Comparison of ENCODE assay signal across 28 mouse cellular contexts in the genomic region with DNA sequence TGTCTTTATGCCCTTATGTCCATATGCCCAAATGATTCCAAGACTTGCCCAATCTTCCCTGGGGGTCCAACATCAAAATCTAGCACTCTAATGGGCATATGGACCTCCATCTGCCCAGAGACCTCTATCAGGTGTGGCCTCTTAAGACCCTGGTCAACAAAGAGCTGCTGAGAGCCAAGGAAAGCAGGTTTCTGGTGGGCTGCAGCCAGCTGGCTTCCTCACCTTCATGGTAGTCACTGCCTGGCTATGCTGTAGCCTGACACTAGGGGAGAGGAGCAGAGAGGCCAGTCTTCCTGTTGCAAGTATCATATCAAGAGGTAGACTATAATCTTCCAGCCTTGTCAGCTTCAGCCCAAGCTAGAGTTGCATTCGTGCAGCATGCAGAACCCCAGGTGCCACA.
"Had no signal": no experiment of that assay in that cellular context is flagged by ENCODE, and none has a peak within 500 bp of the region (broad histone marks: within the 10 kb centered on the region; RNA-seq: fewer than 3 reads in every experiment).

No protein-coding gene starts in this region.

- DNase-seq: left cerebral cortex, postnatal 4 days; liver; liver, embryonic 13.5 days; liver, postnatal 0 days; lung, adult 18-20 months; lung, adult 2 months; lung, embryonic 14.5 days; lung, postnatal 10 days; lung, postnatal 14 days; lung, postnatal 36 days; lung, postnatal 4 days; midbrain, embryonic 14.5 days had no signal

- H3K4me3 ChIP-seq: limb, embryonic 10.5 days; limb, embryonic 12.5 days; limb, embryonic 13.5 days; limb, embryonic 15.5 days; liver, embryonic 12.5 days; liver, embryonic 13.5 days; liver, embryonic 15.5 days; lung, embryonic 15.5 days; megakaryocyte, embryonic 14.5 days; midbrain, embryonic 10.5 days; midbrain, embryonic 12.5 days; midbrain, embryonic 13.5 days; midbrain, embryonic 15.5 days; myocyte; neural tube, embryonic 12.5 days had no signal

- H3K27me3 ChIP-seq: limb, embryonic 12.5 days; limb, embryonic 13.5 days; limb, embryonic 15.5 days; liver, embryonic 12.5 days; liver, embryonic 13.5 days; liver, embryonic 15.5 days; lung, embryonic 15.5 days; midbrain, embryonic 12.5 days; midbrain, embryonic 13.5 days; midbrain, embryonic 15.5 days; neural tube, embryonic 12.5 days had no signal

- H3K4me1 ChIP-seq: limb, embryonic 10.5 days; liver, embryonic 12.5 days; liver, embryonic 13.5 days; liver, embryonic 15.5 days; lung, embryonic 15.5 days; midbrain, embryonic 15.5 days had no signal

- H3K27ac ChIP-seq: limb, embryonic 10.5 days; limb, embryonic 12.5 days; limb, embryonic 13.5 days; limb, embryonic 15.5 days; liver, embryonic 12.5 days; liver, embryonic 13.5 days; liver, embryonic 14.5 days; liver, embryonic 15.5 days; lung, embryonic 15.5 days; macrophage; midbrain, embryonic 10.5 days; midbrain, embryonic 12.5 days; midbrain, embryonic 13.5 days; midbrain, embryonic 15.5 days; neural tube, embryonic 12.5 days had no signal
